ENCODE assay signal across 14 mouse cellular contexts in the genomic region with DNA sequence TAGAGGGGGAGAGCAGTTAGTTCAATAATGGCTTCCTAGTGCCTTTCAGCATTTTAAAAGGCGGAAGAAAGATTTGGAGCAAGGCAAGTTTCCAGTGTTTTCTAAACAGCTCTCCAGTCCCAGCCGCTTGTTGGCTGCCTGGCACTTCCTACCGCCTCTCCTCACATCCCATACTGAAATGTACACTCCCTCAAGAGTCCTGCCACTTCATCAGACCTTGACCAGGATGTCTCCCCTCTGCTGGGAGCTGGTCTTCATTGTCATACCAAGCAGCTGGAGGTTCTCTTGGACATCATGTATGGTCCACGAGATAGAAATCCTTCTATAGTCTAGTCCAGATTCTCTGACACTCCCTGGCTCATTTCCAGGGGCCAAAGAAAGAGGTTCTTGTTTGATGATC.
"Had no signal": no experiment of that assay in that cellular context is flagged by ENCODE, and none has a peak within 500 bp of the region (broad histone marks: within the 10 kb centered on the region; RNA-seq: fewer than 3 reads in every experiment).

No protein-coding gene starts in this region.

- H3K36me3 ChIP-seq: kidney, embryonic 15.5 days; limb, embryonic 13.5 days; midbrain, embryonic 10.5 days; neural tube, embryonic 13.5 days had no signal

- H3K4me2 ChIP-seq: kidney, embryonic 15.5 days; limb, embryonic 13.5 days; neural tube, embryonic 13.5 days had no signal

- H3K9ac ChIP-seq: kidney, embryonic 15.5 days; limb, embryonic 13.5 days; liver, embryonic 14.5 days; neural tube, embryonic 13.5 days had no signal

- H3K4me3 ChIP-seq: kidney, embryonic 15.5 days; limb, embryonic 13.5 days; midbrain, embryonic 10.5 days; neural tube, embryonic 13.5 days had no signal

- DNase-seq: kidney, adult 2 months; kidney, postnatal 14 days; left cerebral cortex, postnatal 4 days; lung, postnatal 14 days; midbrain, embryonic 14.5 days; retina, postnatal 1 day; right cerebral cortex, postnatal 14 days; thymus, postnatal 36 days had no signal

- ATAC-seq: intestine, embryonic 16.5 days had no signal

- H3K9me3 ChIP-seq: kidney, embryonic 15.5 days; limb, embryonic 13.5 days; midbrain, embryonic 10.5 days; neural tube, embryonic 13.5 days had no signal

- H3K27ac ChIP-seq: kidney, embryonic 15.5 days; limb, embryonic 13.5 days; liver, embryonic 14.5 days; midbrain, embryonic 10.5 days; neural tube, embryonic 13.5 days had no signal
